Mouse (Mus musculus) CH12.LX (cell line): Measurements from ENCODE around the gene Smim1. TPM values are rescaled to one million over a fixed set of nuclear protein-coding genes. Genes with fewer than 3 reads are reported as not detected.

Source experiments
- DNase-seq: peaks from one replicate; pipeline ENCODE4 v3.0.0-alpha.2; 2013; ENCODE audit errors: extremely low read depth
- H3K27ac ChIP-seq: 2 replicates; pipeline ENCODE4 v1.5.1; 2012; ENCODE audit warnings: low read depth, mild to moderate bottlenecking, control low read depth, moderate library complexity; ENCODE audit not compliant: insufficient read depth
- H3K27me3 ChIP-seq: replicated peaks from 2 replicates; pipeline ENCODE3; 2012; ENCODE audit warnings: inconsistent platforms
- H3K36me3 ChIP-seq, 2 experiments: replicated peaks in 1 of 2; 2 replicates each; pipeline versions ENCODE3 to v1.6.1; 2012; ENCODE audit warnings: inconsistent platforms in 1 of 2, low read length in 1 of 2, mild to moderate bottlenecking in 1 of 2, mixed read lengths in 1 of 2, moderate library complexity in 1 of 2; ENCODE audit not compliant: control insufficient read depth in 1 of 2, insufficient read depth in 1 of 2
- H3K4me1 ChIP-seq, 2 experiments: 2 replicates each; pipeline ENCODE4 v1.6.1; 2012; ENCODE audit warnings: inconsistent platforms in 1 of 2, moderate library complexity in 1 of 2; ENCODE audit not compliant: insufficient read depth in 2 of 2, control insufficient read depth in 1 of 2
- H3K4me2 ChIP-seq: 2 replicates; pipeline ENCODE4 v1.6.1; 2012; ENCODE audit warnings: low read depth, mild to moderate bottlenecking, control low read depth; ENCODE audit not compliant: poor library complexity, insufficient read depth, severe bottlenecking
- H3K4me3 ChIP-seq, 3 experiments: fragments of 150-350 bp in 1 of 3; sonication (generic) in 1 of 3; replicated peaks in 1 of 3; 2 replicates each; pipeline versions ENCODE3 to v1.5.1; 2011 to 2012; ENCODE audit warnings: low read depth in 2 of 3, low read length in 2 of 3, mild to moderate bottlenecking in 2 of 3, moderate library complexity in 2 of 3, control low read depth in 1 of 3, improper control_type of control experiment in 1 of 3, inconsistent platforms in 1 of 3, mixed read lengths in 1 of 3; ENCODE audit not compliant: poor library complexity in 1 of 3
- H3K79me2 ChIP-seq: replicated peaks from 2 replicates; pipeline ENCODE4 v1.6.1; 2012; ENCODE audit warnings: mild to moderate bottlenecking, moderate library complexity; ENCODE audit not compliant: control insufficient read depth, poor library complexity, insufficient read depth, severe bottlenecking; ENCODE audit errors: extremely low read depth
- H3K9ac ChIP-seq: 2 replicates; pipeline ENCODE4 v1.6.1; 2012; ENCODE audit warnings: low read depth, mild to moderate bottlenecking, control low read depth, moderate library complexity; ENCODE audit not compliant: insufficient read depth
- H3K9me3 ChIP-seq: replicated peaks from 2 replicates; pipeline ENCODE3; 2012; ENCODE audit warnings: low read length, inconsistent platforms, mixed read lengths
- BHLHE40 ChIP-seq: IDR thresholded peaks from 2 replicates; pipeline ENCODE4 v1.6.1; 2011; ENCODE audit warnings: mild to moderate bottlenecking, low read depth, low read length, improper control_type of control experiment
- E2F4 ChIP-seq: IDR thresholded peaks from 2 replicates; pipeline ENCODE4 v1.6.1; 2011; ENCODE audit warnings: low read depth, low read length, improper control_type of control experiment; ENCODE audit not compliant: insufficient replicate concordance
- GABPA ChIP-seq: IDR thresholded peaks from 2 replicates; pipeline ENCODE4 v1.6.1; 2012; ENCODE audit warnings: low read depth, low read length, improper control_type of control experiment, inconsistent platforms; ENCODE audit not compliant: insufficient replicate concordance
- IRF4 ChIP-seq: IDR thresholded peaks from 2 replicates; pipeline ENCODE4 v1.6.1; 2014; ENCODE audit warnings: low read depth, mild to moderate bottlenecking, inconsistent platforms, low read length, improper control_type of control experiment
- JUN ChIP-seq: IDR thresholded peaks from 2 replicates; pipeline ENCODE4 v1.6.1; 2011; ENCODE audit warnings: low read depth, mild to moderate bottlenecking, low read length, improper control_type of control experiment, moderate library complexity; ENCODE audit not compliant: insufficient read depth
- JUND ChIP-seq: conservative IDR thresholded peaks from 2 replicates; pipeline ENCODE4 v1.6.1; 2011; ENCODE audit warnings: low read depth, low read length, improper control_type of control experiment
- MAFK ChIP-seq: IDR thresholded peaks from 2 replicates; pipeline ENCODE4 v1.6.1; 2011; ENCODE audit warnings: low read length, improper control_type of control experiment; ENCODE audit not compliant: insufficient replicate concordance
- MEF2A ChIP-seq: IDR thresholded peaks from 2 replicates; pipeline ENCODE4 v1.6.1; 2014; ENCODE audit warnings: low read depth, mild to moderate bottlenecking, inconsistent platforms, low read length, improper control_type of control experiment, borderline replicate concordance
- MYC ChIP-seq: IDR thresholded peaks from 2 replicates; pipeline ENCODE4 v1.6.1; 2011; ENCODE audit warnings: low read depth, mild to moderate bottlenecking, improper control_type of control experiment, low read length
- NELFE ChIP-seq: IDR thresholded peaks from 2 replicates; pipeline ENCODE4 v1.6.1; 2011; ENCODE audit warnings: low read depth, low read length, improper control_type of control experiment
- POLR2AphosphoS2 ChIP-seq: IDR thresholded peaks from 2 replicates; pipeline ENCODE4 v1.6.1; 2011; ENCODE audit warnings: low read depth, low read length, improper control_type of control experiment
- SIN3A ChIP-seq: IDR thresholded peaks from 2 replicates; pipeline ENCODE4 v1.6.1; 2012; ENCODE audit warnings: low read length, improper control_type of control experiment, inconsistent platforms
- SMC3 ChIP-seq: IDR thresholded peaks from 2 replicates; pipeline ENCODE4 v1.6.1; 2011; ENCODE audit warnings: low read depth, low read length, improper control_type of control experiment
- USF2 ChIP-seq: conservative IDR thresholded peaks from 2 replicates; pipeline ENCODE4 v1.6.1; 2011; ENCODE audit warnings: low read depth, low read length, improper control_type of control experiment
- ZMIZ1 ChIP-seq: IDR thresholded peaks from 2 replicates; pipeline ENCODE4 v1.6.1; 2012; ENCODE audit warnings: low read depth, mild to moderate bottlenecking, inconsistent platforms, low read length, improper control_type of control experiment
- ZNF384 ChIP-seq: IDR thresholded peaks from 2 replicates; pipeline ENCODE4 v1.6.1; 2012; ENCODE audit warnings: low read depth, low read length, improper control_type of control experiment, inconsistent platforms
- dilution Hi-C: fragments of 300-500 bp; cut with MboI; formaldehyde crosslinking; loops from 2 replicates; pipeline ENCODE4 v1.14.3; 2020; ENCODE audit warnings: low sequenced_read_pairs; ENCODE audit not compliant: extremely low pct_unique_long_range_greater_than_20kb, extremely low pct_ligation_motif_present
- in situ Hi-C: fragments of 300-500 bp; cut with MboI; formaldehyde crosslinking; loops from 3 replicates; pipeline ENCODE4 v1.14.3; 2019; ENCODE audit warnings: low sequenced_read_pairs, low pct_ligation_motif_present, low pct_unique_long_range_greater_than_20kb, mixed read lengths
- polyA plus RNA-seq: library from polyadenylated mRNA; unstranded; fragments of >175 nt; gene quantifications from 2 replicates; pipeline ENCODE4 v1.2.1, GENCODE M21; 2012; ENCODE audit warnings: low read depth; ENCODE audit not compliant: insufficient read length
- total RNA-seq, 2 experiments: library from RNA; depleted of rRNA; stranded (reverse); fragments of 300-350 nt in 1 of 2; fragments of >200 nt in 1 of 2; gene quantifications; 2 replicates each; pipeline ENCODE4 v1.2.3; 2012 to 2014

The Smim1 gene
- total and polyA plus RNA-seq, 3 experiments, result 0.16 to 2.3 TPM; not detected in 1

DNA sequence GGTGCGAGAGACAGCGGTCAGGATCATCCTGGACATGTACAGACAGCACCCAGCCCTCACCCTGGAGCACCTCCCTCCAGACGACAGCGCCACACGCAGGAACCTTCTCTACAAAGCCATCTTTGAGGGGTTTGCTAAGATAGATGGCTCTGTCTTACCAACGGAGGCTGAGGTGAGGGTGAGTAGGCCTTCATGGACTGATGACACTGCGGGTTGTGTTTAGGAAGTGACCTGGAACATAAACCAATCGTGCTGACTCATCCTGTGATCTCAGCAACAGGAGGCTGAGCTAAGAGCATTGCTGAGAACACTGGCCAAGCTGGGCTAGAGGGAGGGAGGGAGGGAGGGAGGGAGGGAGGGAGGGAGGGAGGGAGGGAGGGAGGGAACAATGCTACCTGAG lies 32.5 kb downstream of the Smim1 start:
- H3K27me3 ChIP-seq, result no peaks in the 10 kb centered on the region
- no peak overlapping the region for H3K4me3 ChIP-seq
- in situ Hi-C loops (no loop called here), dilution Hi-C loops (no loop called here)
- H3K9ac ChIP-seq, result no peak overlapping the region
- H3K4me1 ChIP-seq, result no peaks in the 10 kb centered on the region
- no peak for DNase-seq
- H3K9me3 ChIP-seq, result no peaks in the 10 kb centered on the region
- peaks cover 72 to 93% of the 10 kb centered on the region in 2 experiments for H3K36me3 ChIP-seq
- no peak overlapping the region for H3K4me2 ChIP-seq
- no peak for TF ChIP-seq GABPA
- TF ChIP-seq IRF4, result no peak
- no peak for TF ChIP-seq USF2
- no peak for TF ChIP-seq BHLHE40
- TF ChIP-seq MAFK, result no peak
- TF ChIP-seq MYC, result no peak
- no peak for TF ChIP-seq JUND
- TF ChIP-seq MEF2A, result no peak
- no peak for TF ChIP-seq ZNF384
- TF ChIP-seq NELFE, result no peak
- TF ChIP-seq SMC3, result no peak
- no peak for TF ChIP-seq POLR2AphosphoS2
- no peak overlapping the region for H3K27ac ChIP-seq
- no peaks in the 10 kb centered on the region for H3K79me2 ChIP-seq

DNA sequence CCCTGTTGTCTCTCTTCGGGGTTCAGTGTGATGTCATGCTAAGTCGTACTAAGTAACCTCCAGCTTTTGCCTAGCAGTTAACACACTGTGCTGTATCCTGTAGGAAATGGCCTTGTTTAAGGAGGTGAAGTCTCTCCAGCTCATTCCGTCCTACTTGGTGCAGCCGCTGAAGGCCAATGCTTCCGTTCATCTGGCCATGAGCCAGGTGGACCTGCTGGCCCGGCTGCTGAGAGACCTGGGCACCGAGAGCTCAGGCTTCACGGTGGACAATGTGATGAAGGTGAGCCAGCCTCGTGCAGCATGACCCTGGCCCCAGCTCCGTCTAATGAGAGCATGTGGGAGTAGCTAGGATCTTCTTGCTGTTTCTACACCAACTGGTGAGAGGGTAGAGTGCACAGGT lies 33.3 kb downstream of the Smim1 start:
- no peak for DNase-seq
- H3K4me2 ChIP-seq, result no peak overlapping the region
- in situ Hi-C loops, result no loop called here
- no peak overlapping the region for H3K9ac ChIP-seq
- H3K9me3 ChIP-seq, result no peaks in the 10 kb centered on the region
- no peaks in the 10 kb centered on the region for H3K27me3 ChIP-seq
- no peak overlapping the region for H3K27ac ChIP-seq
- TF ChIP-seq E2F4 (no peak), SIN3A (no peak), ZMIZ1 (no peak), JUN (no peak)
- TF ChIP-seq, all 38 proteins: peak for 0
- no peaks in the 10 kb centered on the region for H3K4me1 ChIP-seq
- no peaks in the 10 kb centered on the region for H3K79me2 ChIP-seq
- peaks cover 77 to 93% of the 10 kb centered on the region in 2 experiments for H3K36me3 ChIP-seq
- H3K4me3 ChIP-seq, result no peak overlapping the region
- dilution Hi-C loops, result no loop called here
